Mouse (Mus musculus): ENCODE measurements around the gene Ugt1a9. TPM values are rescaled to one million over a fixed set of nuclear protein-coding genes. Genes with fewer than 3 reads are reported as not detected.
"Not testable (repeated sequence)": the region's sequence is repeated elsewhere in the genome, so short reads cannot be mapped to it uniquely, and the experiment has no call there.

The Ugt1a9 gene
- total and polyA plus RNA-seq, 3 experiments, result not detected

- H3K79me2 ChIP-seq (replicated peaks; ENCODE audit: control insufficient read depth, extremely low read depth, insufficient read depth, poor library complexity, severe bottlenecking); H3K27me3 ChIP-seq (replicated peaks); H3K27ac ChIP-seq (ENCODE audit: insufficient read depth, low read depth); H3K9me3 ChIP-seq (replicated peaks; ENCODE audit: low read length); H3K9ac ChIP-seq (ENCODE audit: insufficient read depth, low read depth); dilution Hi-C loops (cut with MboI; ENCODE audit: extremely low pct_ligation_motif_present, extremely low pct_unique_long_range_greater_than_20kb, low sequenced_read_pairs); H3K36me3 ChIP-seq (replicated peaks in 1 of 2; ENCODE audit: control insufficient read depth in 1 of 2, insufficient read depth in 1 of 2, low read length in 1 of 2); in situ Hi-C loops (cut with MboI; ENCODE audit: low pct_ligation_motif_present, low pct_unique_long_range_greater_than_20kb, low sequenced_read_pairs): not testable (repeated sequence)
- peaks cover 0 to 25% of the 10 kb centered on the region in 2 experiments; a peak in 2 of 4 replicates for H3K4me1 ChIP-seq (ENCODE audit: control insufficient read depth in 1 of 2, insufficient read depth in 2 of 2)
- peak overlapping the region; percentile 64 for H3K4me2 ChIP-seq (ENCODE audit: insufficient read depth, low read depth, poor library complexity, severe bottlenecking)
- peak overlapping the region in 1 of 3 experiments; percentile 58 for H3K4me3 ChIP-seq (replicated peaks in 1 of 3; ENCODE audit: low read depth in 2 of 3, low read length in 2 of 3, poor library complexity in 1 of 3)
- peak; percentile 57; the same call in 1 of the 2 replicates for TF ChIP-seq TBP (conservative IDR thresholded peaks at IDR 0.05; ENCODE audit: low read depth, low read length)
- peak in 1 of 2 experiments; percentile 38; a peak in 2 of 4 replicates for TF ChIP-seq CTCF (conservative IDR thresholded peaks at IDR 0.05 in 1 of 2, IDR thresholded peaks at IDR 0.05 in 1 of 2; ENCODE audit: low read depth in 2 of 2, low read length in 2 of 2)
- peak; percentile 16; the same call in 1 of the 2 replicates for TF ChIP-seq SMC3 (IDR thresholded peaks at IDR 0.05; ENCODE audit: low read depth, low read length)
- peak; percentile 42; the same call in 1 of the 2 replicates for TF ChIP-seq POLR2A (IDR thresholded peaks at IDR 0.05; ENCODE audit: low read depth, low read length)
- peak; percentile 75 for TF ChIP-seq ZKSCAN1 (IDR thresholded peaks at IDR 0.05; ENCODE audit: borderline replicate concordance, low read depth, low read length)
- DNase-seq (ENCODE audit: extremely low read depth), result peak; percentile 49
Measured at GRCm38 (mm10) chr1:88094270-88094676, 23.7 kb downstream of the Ugt1a9 start.

- in situ Hi-C loops (cut with MboI; ENCODE audit: low pct_ligation_motif_present, low pct_unique_long_range_greater_than_20kb, low sequenced_read_pairs) (no loop called here), dilution Hi-C loops (cut with MboI; ENCODE audit: extremely low pct_ligation_motif_present, extremely low pct_unique_long_range_greater_than_20kb, low sequenced_read_pairs) (no loop called here)
- DNase-seq (ENCODE audit: extremely low read depth), result peak; percentile 68
- Histone ChIP-seq H3K27me3 (replicated peaks) (no peaks in the 10 kb centered on the region), H3K9me3 (replicated peaks; ENCODE audit: low read length) (no peaks in the 10 kb centered on the region), H3K4me3 (replicated peaks in 1 of 3; ENCODE audit: low read depth in 2 of 3, low read length in 2 of 3, poor library complexity in 1 of 3) (peak within 1 kb of the TSS; percentile 5 to 58 (median 20)), H3K27ac (ENCODE audit: insufficient read depth, low read depth) (peak within 1 kb of the TSS; percentile 55), H3K36me3 (replicated peaks in 1 of 2; ENCODE audit: control insufficient read depth in 1 of 2, insufficient read depth in 1 of 2, low read length in 1 of 2) (no peaks in the 10 kb centered on the region), H3K79me2 (replicated peaks; ENCODE audit: control insufficient read depth, extremely low read depth, insufficient read depth, poor library complexity, severe bottlenecking) (no peaks in the 10 kb centered on the region), H3K4me2 (ENCODE audit: insufficient read depth, low read depth, poor library complexity, severe bottlenecking) (peak within 1 kb of the TSS; percentile 64), H3K9ac (ENCODE audit: insufficient read depth, low read depth) (no peak within 1 kb of the TSS; the same call in 1 of the 2 replicates), H3K4me1 (ENCODE audit: control insufficient read depth in 1 of 2, insufficient read depth in 2 of 2) (peaks cover 0 to 25% of the 10 kb centered on the region in 2 experiments; a peak in 2 of 4 replicates)
- TF ChIP-seq RAD21 (IDR thresholded peaks at IDR 0.05; ENCODE audit: low read depth, low read length), result no peak
- no peak for TF ChIP-seq UBTF (IDR thresholded peaks at IDR 0.05; ENCODE audit: low read depth, low read length)
- TF ChIP-seq CHD2 (IDR thresholded peaks at IDR 0.05; ENCODE audit: low read length), result no peak
- TF ChIP-seq USF1 (IDR thresholded peaks at IDR 0.05; ENCODE audit: low read depth, low read length), result no peak
- TF ChIP-seq TCF12 (IDR thresholded peaks at IDR 0.05; ENCODE audit: low read depth, low read length), result no peak
- TF ChIP-seq SMC3 (IDR thresholded peaks at IDR 0.05; ENCODE audit: low read depth, low read length), result no peak
- 0 out of 2 replicates have a peak, but pooled peaks have one; percentile 32 for TF ChIP-seq MYC (IDR thresholded peaks at IDR 0.05; ENCODE audit: low read depth, low read length)
- no peak for TF ChIP-seq ZNF384 (IDR thresholded peaks at IDR 0.05; ENCODE audit: low read depth, low read length)
- TF ChIP-seq MAX (IDR thresholded peaks at IDR 0.05; ENCODE audit: low read length), result 0 out of 2 replicates have a peak, but pooled peaks have one; percentile 18
- no peak for TF ChIP-seq IRF4 (IDR thresholded peaks at IDR 0.05; ENCODE audit: low read depth, low read length)
- no peak for TF ChIP-seq MXI1 (IDR thresholded peaks at IDR 0.05; ENCODE audit: low read depth, low read length)
- TF ChIP-seq PAX5 (IDR thresholded peaks at IDR 0.05; ENCODE audit: low read length), result no peak
- 0 out of 2 replicates have a peak, but pooled peaks have one; percentile 26 for TF ChIP-seq SIN3A (IDR thresholded peaks at IDR 0.05; ENCODE audit: low read length)
- no peak for TF ChIP-seq JUN (IDR thresholded peaks at IDR 0.05; ENCODE audit: insufficient read depth, low read depth, low read length)
- TF ChIP-seq ZC3H11A (IDR thresholded peaks at IDR 0.05; ENCODE audit: low read depth, low read length), result no peak
- TF ChIP-seq ETS1 (conservative IDR thresholded peaks at IDR 0.05; ENCODE audit: low read depth, low read length), result 0 out of 2 replicates have a peak, but pooled peaks have one; percentile 18
- 0 out of 2 replicates have a peak, but pooled peaks have one; percentile 8 for TF ChIP-seq ELF1 (IDR thresholded peaks at IDR 0.05; ENCODE audit: low read depth, low read length)
- no peak for TF ChIP-seq POLR2A (IDR thresholded peaks at IDR 0.05; ENCODE audit: low read depth, low read length)
- TF ChIP-seq ZMIZ1 (IDR thresholded peaks at IDR 0.05; ENCODE audit: low read depth, low read length), result no peak
- no peak for TF ChIP-seq KAT2A (IDR thresholded peaks at IDR 0.05; ENCODE audit: insufficient replicate concordance, low read length)
Measured at GRCm38 (mm10) chr1:88094941-88095492, 24.4 kb downstream of the Ugt1a9 start, which contains the start of gene Ugt1a7c. Ugt1a7c (plus strand) TSS chr1:88095062.

GRCm38 (mm10) chr1:88098546-88098945 is 27.9 kb downstream of the Ugt1a9 start:
- in situ Hi-C loops (cut with MboI; ENCODE audit: low pct_ligation_motif_present, low pct_unique_long_range_greater_than_20kb, low sequenced_read_pairs); H3K27me3 ChIP-seq (replicated peaks); H3K27ac ChIP-seq (ENCODE audit: insufficient read depth, low read depth); H3K36me3 ChIP-seq (replicated peaks in 1 of 2; ENCODE audit: control insufficient read depth in 1 of 2, insufficient read depth in 1 of 2, low read length in 1 of 2); DNase-seq (ENCODE audit: extremely low read depth); H3K4me2 ChIP-seq (ENCODE audit: insufficient read depth, low read depth, poor library complexity, severe bottlenecking); H3K9me3 ChIP-seq (replicated peaks; ENCODE audit: low read length); H3K4me3 ChIP-seq (replicated peaks in 1 of 3; ENCODE audit: low read depth in 2 of 3, low read length in 2 of 3, poor library complexity in 1 of 3); H3K9ac ChIP-seq (ENCODE audit: insufficient read depth, low read depth); dilution Hi-C loops (cut with MboI; ENCODE audit: extremely low pct_ligation_motif_present, extremely low pct_unique_long_range_greater_than_20kb, low sequenced_read_pairs); H3K79me2 ChIP-seq (replicated peaks; ENCODE audit: control insufficient read depth, extremely low read depth, insufficient read depth, poor library complexity, severe bottlenecking): not testable (repeated sequence)
- H3K4me1 ChIP-seq (ENCODE audit: control insufficient read depth in 1 of 2, insufficient read depth in 2 of 2), result peaks cover 0 to 23% of the 10 kb centered on the region in 2 experiments; a peak in 2 of 4 replicates

Data from CH12.LX (cell line).